Comparison of ENCODE assay signal across 8 mouse cellular contexts in the genomic region with DNA sequence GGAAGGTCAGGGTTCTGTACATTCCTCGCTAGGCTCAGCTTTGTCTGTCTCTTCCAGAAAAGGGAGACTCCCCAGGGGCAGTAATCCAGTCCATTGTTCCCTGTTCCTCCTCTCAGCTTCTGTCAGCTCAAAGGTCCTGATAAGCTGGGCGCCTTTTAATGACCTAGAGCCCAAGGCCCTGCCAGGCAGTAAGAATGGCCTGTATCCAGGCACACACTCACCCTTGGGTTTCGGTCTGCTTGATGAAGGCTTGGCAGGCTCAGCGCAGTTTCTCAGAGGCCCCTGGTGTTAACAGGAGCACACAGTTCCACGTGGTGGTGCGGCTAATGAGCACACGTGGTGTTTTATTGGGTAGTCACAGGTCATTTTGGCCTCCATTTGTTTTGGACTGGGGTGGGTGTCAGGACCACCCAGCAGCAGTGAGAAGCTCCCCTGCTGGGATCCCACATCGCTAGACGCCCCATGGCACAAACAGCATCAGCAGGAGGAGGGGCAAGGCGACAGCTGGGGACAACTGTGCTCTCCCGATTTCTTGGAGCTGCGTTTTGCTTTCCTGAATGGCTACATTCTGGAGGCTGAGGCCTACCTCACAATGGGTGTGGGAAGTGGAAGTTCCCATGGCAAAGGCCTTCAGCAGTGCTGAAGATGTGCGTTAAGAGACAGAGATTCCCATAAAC.
DNase-seq lines count a peak whose midpoint lies in the region; ATAC-seq lines count a peak whose summit lies in the region.

No protein-coding gene starts in this region.

- H3K4me3 ChIP-seq in hindbrain, embryonic 10.5 days = no peak overlapping the region
- H3K4me3 ChIP-seq in hindbrain, embryonic 16.5 days (ENCODE audit: low read length) = no peak overlapping the region
- H3K4me3 ChIP-seq in hindbrain, embryonic 13.5 days = no peak overlapping the region
- no peak overlapping the region for H3K4me3 ChIP-seq in kidney, embryonic 14.5 days (ENCODE audit: low read length)

- no peak for ATAC-seq in hindbrain, embryonic 16.5 days
- ATAC-seq in hindbrain, embryonic 13.5 days (ENCODE audit: low FRiP score) = 0 out of 2 replicates have a peak, but pooled peaks have one; percentile 26
- no peak for ATAC-seq in kidney, embryonic 14.5 days (ENCODE audit: low FRiP score, low TSS enrichment)

- H3K27ac ChIP-seq in hindbrain, embryonic 10.5 days = peak overlapping the region; percentile 72
- no peak overlapping the region for H3K27ac ChIP-seq in hindbrain, embryonic 16.5 days (ENCODE audit: low read depth, low read length)
- 0 out of 2 replicates have a peak overlapping the region, but pooled peaks have one; percentile 1 for H3K27ac ChIP-seq in hindbrain, embryonic 13.5 days
- no peak overlapping the region for H3K27ac ChIP-seq in kidney, embryonic 14.5 days (ENCODE audit: low read depth, low read length)

- no peaks in the 10 kb centered on the region for H3K36me3 ChIP-seq in hindbrain, embryonic 10.5 days
- H3K36me3 ChIP-seq in hindbrain, embryonic 16.5 days (ENCODE audit: control insufficient read depth, insufficient read depth, low read length) = no peaks in the 10 kb centered on the region
- H3K36me3 ChIP-seq in hindbrain, embryonic 13.5 days = no peaks in the 10 kb centered on the region
- no peaks in the 10 kb centered on the region for H3K36me3 ChIP-seq in kidney, embryonic 14.5 days (ENCODE audit: control insufficient read depth, insufficient read depth, low read length)

- H3K9me3 ChIP-seq in hindbrain, embryonic 10.5 days = no peaks in the 10 kb centered on the region
- no peaks in the 10 kb centered on the region for H3K9me3 ChIP-seq in hindbrain, embryonic 16.5 days (ENCODE audit: control insufficient read depth, low read length)
- no peaks in the 10 kb centered on the region for H3K9me3 ChIP-seq in hindbrain, embryonic 13.5 days
- no peaks in the 10 kb centered on the region for H3K9me3 ChIP-seq in kidney, embryonic 14.5 days (ENCODE audit: control insufficient read depth, low read length)

- DNase-seq in hindbrain, embryonic 10.5 days (ENCODE audit: low spot score) = no peak
- peak; percentile 50 to 53 for DNase-seq in right cerebral cortex, postnatal 10 days (ENCODE audit: low spot score in 2 of 2)
- DNase-seq in right cerebral cortex, postnatal 36 days (ENCODE audit: low spot score in 2 of 2) = no peak
- no peak for DNase-seq in thymus, adult 18-20 months
- DNase-seq in MN1 (ENCODE audit: low spot score) = no peak

- H3K4me1 ChIP-seq in hindbrain, embryonic 10.5 days (replicated peaks) = peaks cover 55% of the 10 kb centered on the region
- peaks cover 3% of the 10 kb centered on the region; the same call in 1 of the 2 replicates for H3K4me1 ChIP-seq in hindbrain, embryonic 16.5 days (ENCODE audit: control insufficient read depth, insufficient read depth, low read depth, low read length)
- peaks cover 35% of the 10 kb centered on the region for H3K4me1 ChIP-seq in hindbrain, embryonic 13.5 days (replicated peaks)
- H3K4me1 ChIP-seq in kidney, embryonic 14.5 days (ENCODE audit: control insufficient read depth, insufficient read depth, low read length) = peaks cover 13% of the 10 kb centered on the region

- WGBS in hindbrain, embryonic 10.5 days = 47% methylated on average over 13 of the region's 13 CpGs
- WGBS in hindbrain, embryonic 16.5 days = 24% methylated on average over 13 of the region's 13 CpGs
- WGBS in hindbrain, embryonic 13.5 days = 23% methylated on average over 13 of the region's 13 CpGs
- 49% methylated on average over 13 of the region's 13 CpGs for WGBS in kidney, embryonic 14.5 days

- no peak overlapping the region for H3K9ac ChIP-seq in hindbrain, embryonic 16.5 days (ENCODE audit: low read depth, low read length)
- no peak overlapping the region for H3K9ac ChIP-seq in hindbrain, embryonic 13.5 days
- H3K9ac ChIP-seq in kidney, embryonic 14.5 days (ENCODE audit: low read depth, low read length) = no peak overlapping the region

- H3K4me2 ChIP-seq in hindbrain, embryonic 16.5 days (ENCODE audit: low read length) = no peak overlapping the region
- no peak overlapping the region for H3K4me2 ChIP-seq in hindbrain, embryonic 13.5 days
- no peak overlapping the region for H3K4me2 ChIP-seq in kidney, embryonic 14.5 days (replicated peaks; ENCODE audit: low read depth, low read length)

- 0 out of 2 replicates have a peak, but pooled peaks cover 3% of the 10 kb centered on the region for H3K27me3 ChIP-seq in hindbrain, embryonic 10.5 days (ENCODE audit: insufficient read depth, poor library complexity, severe bottlenecking)
- no peaks in the 10 kb centered on the region for H3K27me3 ChIP-seq in hindbrain, embryonic 16.5 days (replicated peaks; ENCODE audit: control insufficient read depth, insufficient read depth, low read length)
- no peaks in the 10 kb centered on the region for H3K27me3 ChIP-seq in hindbrain, embryonic 13.5 days
- no peaks in the 10 kb centered on the region for H3K27me3 ChIP-seq in kidney, embryonic 14.5 days (ENCODE audit: control insufficient read depth, insufficient read depth, low read length)

Comparison
In these comparisons a context has a peak if more than half of its experiments do, and no peak if none do; other contexts are left out.
1. DNase-seq: peak in right cerebral cortex, postnatal 10 days (2 of 2); none in hindbrain, embryonic 10.5 days (single experiment), right cerebral cortex, postnatal 36 days (0 of 2), thymus, adult 18-20 months (0 of 2) and MN1 (single experiment).
2. H3K27ac ChIP-seq: peak in hindbrain, embryonic 10.5 days (single experiment) and hindbrain, embryonic 13.5 days (single experiment); none in hindbrain, embryonic 16.5 days (single experiment) and kidney, embryonic 14.5 days (single experiment).